Mouse (Mus musculus): Measurements from ENCODE around the gene Gbp10.
"Not testable (repeated sequence)": the region's sequence is repeated elsewhere in the genome, so short reads cannot be mapped to it uniquely, and the experiment has no call there.

Gbp10 gene

GRCm38 (mm10) chr5:105239483-105240047, at the start of gene Gbp10:
Gbp10 (minus strand) TSS chr5:105239533.
- not testable (repeated sequence) for DNase-seq (ENCODE audit: low read depth, low spot score)

GRCm38 (mm10) chr5:105260673-105261072, 21.3 kb upstream of the Gbp10 start:
- not testable (repeated sequence) for DNase-seq (ENCODE audit: low read depth, low spot score)

GRCm38 (mm10) chr5:105252491-105252890, 13.2 kb upstream of the Gbp10 start:
- no peak for DNase-seq (ENCODE audit: low read depth, low spot score)

- not testable (repeated sequence) for DNase-seq (ENCODE audit: low read depth, low spot score)
These were observed 5.4 kb upstream of the Gbp10 start for GRCm38 (mm10) chr5:105244741-105245140.

GRCm38 (mm10) chr5:105240982-105241381, 1.6 kb upstream of the Gbp10 start:
- DNase-seq (ENCODE audit: low read depth, low spot score): not testable (repeated sequence)

- DNase-seq (ENCODE audit: low read depth, low spot score): not testable (repeated sequence)
These were observed 931 bp downstream of the Gbp10 start for GRCm38 (mm10) chr5:105238402-105238801.

GRCm38 (mm10) chr5:105236040-105236439, 3.3 kb downstream of the Gbp10 start:
- DNase-seq (ENCODE audit: low read depth, low spot score): not testable (repeated sequence)

GRCm38 (mm10) chr5:105208957-105209356, 30.4 kb downstream of the Gbp10 start:
- DNase-seq (ENCODE audit: low read depth, low spot score): not testable (repeated sequence)

GRCm38 (mm10) chr5:105200791-105201355, 38.5 kb downstream of the Gbp10 start:
- not testable (repeated sequence) for DNase-seq (ENCODE audit: low read depth, low spot score)

GRCm38 (mm10) chr5:105199149-105199548, 40.2 kb downstream of the Gbp10 start:
- DNase-seq (ENCODE audit: low read depth, low spot score): not testable (repeated sequence)

- DNase-seq (ENCODE audit: low read depth, low spot score): not testable (repeated sequence)
These were observed 41.3 kb downstream of the Gbp10 start for GRCm38 (mm10) chr5:105197915-105198560.

GRCm38 (mm10) chr5:105196308-105196707, 43.0 kb downstream of the Gbp10 start:
- not testable (repeated sequence) for DNase-seq (ENCODE audit: low read depth, low spot score)

- DNase-seq (ENCODE audit: low read depth, low spot score): not testable (repeated sequence)
These were observed 46.8 kb downstream of the Gbp10 start for GRCm38 (mm10) chr5:105192536-105192935.

- DNase-seq (ENCODE audit: low read depth, low spot score): no peak
These were observed 57.9 kb downstream of the Gbp10 start for GRCm38 (mm10) chr5:105181446-105181845.

Measured in WW6 (cell line).